Mouse (Mus musculus): ENCODE data around the gene Pde4dip.

The Pde4dip gene

GRCm38 (mm10) chr3:97802927-97803326, 85.6 kb downstream of the Pde4dip start:
- no peak for DNase-seq (ENCODE audit: low read depth, low spot score)

GRCm38 (mm10) chr3:97802297-97802696, 86.2 kb downstream of the Pde4dip start:
- DNase-seq (ENCODE audit: low read depth, low spot score), result no peak

- no peak for DNase-seq (ENCODE audit: low read depth, low spot score)
Observed at GRCm38 (mm10) chr3:97801178-97801699, 87.3 kb downstream of the Pde4dip start.

GRCm38 (mm10) chr3:97800657-97801056, 87.8 kb downstream of the Pde4dip start:
- no peak for DNase-seq (ENCODE audit: low read depth, low spot score)

GRCm38 (mm10) chr3:97800004-97800403, 88.5 kb downstream of the Pde4dip start:
- no peak for DNase-seq (ENCODE audit: low read depth, low spot score)

GRCm38 (mm10) chr3:97799267-97799666, 89.2 kb downstream of the Pde4dip start:
- no peak for DNase-seq (ENCODE audit: low read depth, low spot score)

GRCm38 (mm10) chr3:97797371-97797770, 91.1 kb downstream of the Pde4dip start:
- DNase-seq (ENCODE audit: low read depth, low spot score), result no peak

GRCm38 (mm10) chr3:97793995-97794394, 94.5 kb downstream of the Pde4dip start:
- no peak for DNase-seq (ENCODE audit: low read depth, low spot score)

GRCm38 (mm10) chr3:97790150-97790549, 98.4 kb downstream of the Pde4dip start:
- no peak for DNase-seq (ENCODE audit: low read depth, low spot score)

- peak; percentile 32 for DNase-seq (ENCODE audit: low read depth, low spot score)
Observed at GRCm38 (mm10) chr3:97789317-97789716, 99.2 kb downstream of the Pde4dip start.

- DNase-seq (ENCODE audit: low read depth, low spot score), result no peak
Observed at GRCm38 (mm10) chr3:97776195-97776594, 112.3 kb downstream of the Pde4dip start.

- no peak for DNase-seq (ENCODE audit: low read depth, low spot score)
Observed at GRCm38 (mm10) chr3:97775742-97776141, 112.8 kb downstream of the Pde4dip start.

GRCm38 (mm10) chr3:97774861-97775260, 113.6 kb downstream of the Pde4dip start:
- no peak for DNase-seq (ENCODE audit: low read depth, low spot score)

- peak; percentile 96 for DNase-seq (ENCODE audit: low read depth, low spot score)
Observed at GRCm38 (mm10) chr3:97767771-97768762, 120.4 kb downstream of the Pde4dip start.

- peak; percentile 76 for DNase-seq (ENCODE audit: low read depth, low spot score)
Observed at GRCm38 (mm10) chr3:97767041-97767770, 121.3 kb downstream of the Pde4dip start.

- DNase-seq (ENCODE audit: low read depth, low spot score), result no peak
Observed at GRCm38 (mm10) chr3:97766459-97766858, 122.0 kb downstream of the Pde4dip start.

- no peak for DNase-seq (ENCODE audit: low read depth, low spot score)
Observed at GRCm38 (mm10) chr3:97764152-97764551, 124.4 kb downstream of the Pde4dip start.

- no peak for DNase-seq (ENCODE audit: low read depth, low spot score)
Observed at GRCm38 (mm10) chr3:97761951-97762350, 126.6 kb downstream of the Pde4dip start.

GRCm38 (mm10) chr3:97761168-97761567, 127.3 kb downstream of the Pde4dip start:
- DNase-seq (ENCODE audit: low read depth, low spot score), result no peak

GRCm38 (mm10) chr3:97759846-97760245, 128.7 kb downstream of the Pde4dip start:
- no peak for DNase-seq (ENCODE audit: low read depth, low spot score)

GRCm38 (mm10) chr3:97757501-97757900, 131.0 kb downstream of the Pde4dip start:
- DNase-seq (ENCODE audit: low read depth, low spot score), result no peak

Measured in R1 (cell line).